Mouse (Mus musculus): ENCODE data around the gene Fbh1. TPM values are rescaled to one million over a fixed set of nuclear protein-coding genes. Genes with fewer than 3 reads are reported as not detected.
A peak's percentile ranks its signal among the peaks of the same experiment; 100 is the strongest.

The Fbh1 gene
- polyA plus RNA-seq, 2 experiments = 13.0 to 24.8 TPM

- Histone ChIP-seq H3K4me1 (replicated peaks; ENCODE audit: control insufficient read depth in 2 of 2, insufficient read depth in 2 of 2, low read length in 1 of 2) (peaks cover 2 to 4% of the 10 kb centered on the region in 2 experiments; a peak in 3 of 4 replicates), H3K9me3 (ENCODE audit: control insufficient read depth, low read length) (no peaks in the 10 kb centered on the region), H3K36me3 (replicated peaks; ENCODE audit: control insufficient read depth, insufficient read depth, low read depth) (peaks cover 26% of the 10 kb centered on the region), H3K27ac (no peak overlapping the region), H3K27me3 (ENCODE audit: control insufficient read depth, insufficient read depth, low read length) (no peaks in the 10 kb centered on the region), H3K4me3 (ENCODE audit: insufficient read depth in 1 of 2, low read depth in 2 of 2, low read length in 2 of 2) (no peak overlapping the region), H3K4me2 (ENCODE audit: low read depth) (no peak overlapping the region), H3K9ac (replicated peaks) (no peak overlapping the region)
- WGBS (ENCODE audit: insufficient replicate concordance) = 78% methylated on average over 6 of the region's 6 CpGs
- DNase-seq (ENCODE audit: low read depth in 3 of 3, low spot score in 3 of 3) = no peak
- ATAC-seq (ENCODE audit: insufficient read depth) = no peak
- no peak for TF ChIP-seq CTCF (IDR thresholded peaks at IDR 0.05; ENCODE audit: low read depth)
- TF ChIP-seq EP300 (IDR thresholded peaks at IDR 0.05; ENCODE audit: low read depth) = no peak
Measured at GRCm38 (mm10) chr2:11784159-11784558, 6.8 kb upstream of the Fbh1 start.

GRCm38 (mm10) chr2:11778087-11778823, 873 bp upstream of the Fbh1 start:
- under 1% methylated on average over 43 of the region's 43 CpGs for WGBS (ENCODE audit: insufficient replicate concordance)

GRCm38 (mm10) chr2:11776415-11776814, 967 bp downstream of the Fbh1 start:
- WGBS (ENCODE audit: insufficient replicate concordance) = 16% methylated on average over 8 of the region's 8 CpGs
- TF ChIP-seq EP300 (IDR thresholded peaks at IDR 0.05; ENCODE audit: low read depth) (no peak), CTCF (IDR thresholded peaks at IDR 0.05; ENCODE audit: low read depth) (no peak)

More at GRCm38 (mm10) chr2:11778087-11778823, 873 bp upstream of the Fbh1 start:
- peak overlapping the region; percentile 99 for H3K4me2 ChIP-seq (ENCODE audit: low read depth)
- H3K9me3 ChIP-seq (ENCODE audit: control insufficient read depth, low read length) = no peaks in the 10 kb centered on the region
- peaks cover 9% of the 10 kb centered on the region for H3K36me3 ChIP-seq (replicated peaks; ENCODE audit: control insufficient read depth, insufficient read depth, low read depth)
- H3K27me3 ChIP-seq (ENCODE audit: control insufficient read depth, insufficient read depth, low read length) = no peaks in the 10 kb centered on the region
- TF ChIP-seq CTCF (IDR thresholded peaks at IDR 0.05; ENCODE audit: low read depth) (peak; percentile 45; the same call in 1 of the 2 replicates), EP300 (IDR thresholded peaks at IDR 0.05; ENCODE audit: low read depth) (no peak)
- DNase-seq (ENCODE audit: low read depth in 3 of 3, low spot score in 3 of 3) (peak; percentile 80 to 82 (median 80)), ATAC-seq (ENCODE audit: insufficient read depth) (peak; percentile 79)
- H3K9ac ChIP-seq (replicated peaks) = peak overlapping the region; percentile 71
- H3K4me1 ChIP-seq (replicated peaks; ENCODE audit: control insufficient read depth in 2 of 2, insufficient read depth in 2 of 2, low read length in 1 of 2) = peaks cover 9 to 12% of the 10 kb centered on the region in 2 experiments
- H3K4me3 ChIP-seq (ENCODE audit: insufficient read depth in 1 of 2, low read depth in 2 of 2, low read length in 2 of 2) = peak overlapping the region; percentile 69 to 72
- peak overlapping the region; percentile 83 for H3K27ac ChIP-seq

GRCm38 (mm10) chr2:11775121-11775520, 2.3 kb downstream of the Fbh1 start:
- H3K4me1 ChIP-seq (replicated peaks; ENCODE audit: control insufficient read depth in 2 of 2, insufficient read depth in 2 of 2, low read length in 1 of 2) = peaks cover 9 to 15% of the 10 kb centered on the region in 2 experiments
- 78% methylated on average over 5 of the region's 5 CpGs for WGBS (ENCODE audit: insufficient replicate concordance)
- no peak for DNase-seq (ENCODE audit: low read depth in 3 of 3, low spot score in 3 of 3)
- no peak overlapping the region for H3K4me3 ChIP-seq (ENCODE audit: insufficient read depth in 1 of 2, low read depth in 2 of 2, low read length in 2 of 2)
- no peaks in the 10 kb centered on the region for H3K9me3 ChIP-seq (ENCODE audit: control insufficient read depth, low read length)
- H3K4me2 ChIP-seq (ENCODE audit: low read depth) = no peak overlapping the region
- no peaks in the 10 kb centered on the region for H3K36me3 ChIP-seq (replicated peaks; ENCODE audit: control insufficient read depth, insufficient read depth, low read depth)
- H3K27me3 ChIP-seq (ENCODE audit: control insufficient read depth, insufficient read depth, low read length) = no peaks in the 10 kb centered on the region
- TF ChIP-seq CTCF (IDR thresholded peaks at IDR 0.05; ENCODE audit: low read depth) (no peak), EP300 (IDR thresholded peaks at IDR 0.05; ENCODE audit: low read depth) (no peak)
- no peak overlapping the region for H3K9ac ChIP-seq (replicated peaks)
- no peak for ATAC-seq (ENCODE audit: insufficient read depth)
- H3K27ac ChIP-seq = no peak overlapping the region

More at GRCm38 (mm10) chr2:11776415-11776814, 967 bp downstream of the Fbh1 start:
- H3K4me3 ChIP-seq (ENCODE audit: insufficient read depth in 1 of 2, low read depth in 2 of 2, low read length in 2 of 2) = peak overlapping the region; percentile 66 to 72
- H3K27ac ChIP-seq = no peak overlapping the region
- no peaks in the 10 kb centered on the region for H3K27me3 ChIP-seq (ENCODE audit: control insufficient read depth, insufficient read depth, low read length)
- H3K36me3 ChIP-seq (replicated peaks; ENCODE audit: control insufficient read depth, insufficient read depth, low read depth) = no peaks in the 10 kb centered on the region; the same call in 1 of the 2 replicates
- peak overlapping the region; percentile 58 for H3K9ac ChIP-seq (replicated peaks)
- DNase-seq (ENCODE audit: low read depth in 3 of 3, low spot score in 3 of 3) = no peak
- H3K9me3 ChIP-seq (ENCODE audit: control insufficient read depth, low read length) = no peaks in the 10 kb centered on the region
- peak overlapping the region; percentile 99 for H3K4me2 ChIP-seq (ENCODE audit: low read depth)
- no peak for ATAC-seq (ENCODE audit: insufficient read depth)
- H3K4me1 ChIP-seq (replicated peaks; ENCODE audit: control insufficient read depth in 2 of 2, insufficient read depth in 2 of 2, low read length in 1 of 2) = peaks cover 9 to 12% of the 10 kb centered on the region in 2 experiments

- WGBS (ENCODE audit: insufficient replicate concordance) = 81% methylated on average over 10 of the region's 10 CpGs
- Histone ChIP-seq H3K9me3 (ENCODE audit: control insufficient read depth, low read length) (no peaks in the 10 kb centered on the region), H3K27me3 (ENCODE audit: control insufficient read depth, insufficient read depth, low read length) (no peaks in the 10 kb centered on the region), H3K4me3 (ENCODE audit: insufficient read depth in 1 of 2, low read depth in 2 of 2, low read length in 2 of 2) (no peak overlapping the region), H3K36me3 (replicated peaks; ENCODE audit: control insufficient read depth, insufficient read depth, low read depth) (no peaks in the 10 kb centered on the region), H3K4me1 (replicated peaks; ENCODE audit: control insufficient read depth in 2 of 2, insufficient read depth in 2 of 2, low read length in 1 of 2) (peaks cover 9 to 13% of the 10 kb centered on the region in 2 experiments), H3K27ac (no peak overlapping the region), H3K9ac (replicated peaks) (no peak overlapping the region), H3K4me2 (ENCODE audit: low read depth) (no peak overlapping the region)
- DNase-seq (ENCODE audit: low read depth in 3 of 3, low spot score in 3 of 3) (no peak), ATAC-seq (ENCODE audit: insufficient read depth) (no peak)
- no peak for TF ChIP-seq CTCF (IDR thresholded peaks at IDR 0.05; ENCODE audit: low read depth)
- no peak for TF ChIP-seq EP300 (IDR thresholded peaks at IDR 0.05; ENCODE audit: low read depth)
Measured at GRCm38 (mm10) chr2:11774426-11774825, 3.0 kb downstream of the Fbh1 start.
